Mouse (Mus musculus): ENCODE measurements around the gene Gm14419.
"Not testable (repeated sequence)": the region's sequence is repeated elsewhere in the genome, so short reads cannot be mapped to it uniquely, and the experiment has no call there.

Gm14419 gene

GRCm38 (mm10) chr2:177000656-177001055, at the start of gene Gm14419:
Gene Gm14419 (plus strand): TSS chr2:177000956.
- CTCF ChIA-PET: not testable (repeated sequence)
